Mouse (Mus musculus) hindbrain, embryonic 15.5 days (tissue): Measurements from ENCODE around the gene Frmpd4. TPM values are rescaled to one million over a fixed set of nuclear protein-coding genes. Genes with fewer than 3 reads are reported as not detected.
A peak's percentile ranks its signal among the peaks of the same experiment; 100 is the strongest.

Experiments
- ATAC-seq: fragments of 200-750 bp; cut with Nextera tagmentation; 2 replicates; pipeline ENCODE4 v1.8.0; 2017; ENCODE audit warnings: low read depth, moderate number of reproducible peaks, moderate TSS enrichment; ENCODE audit not compliant: low FRiP score
- H3K27ac ChIP-seq: fragments of 300-500 bp; sonication (generic); replicated peaks from 2 replicates; pipeline ENCODE4 v1.5.1; 2015; ENCODE audit warnings: mild to moderate bottlenecking, inconsistent platforms
- H3K27me3 ChIP-seq: fragments of 300-500 bp; sonication (generic); 2 replicates; pipeline ENCODE4 v1.6.1; 2015; ENCODE audit warnings: control low read depth, inconsistent platforms
- H3K36me3 ChIP-seq: fragments of 300-500 bp; sonication (generic); 2 replicates; pipeline ENCODE4 v1.6.1; 2015; ENCODE audit warnings: control low read depth, inconsistent platforms
- H3K4me1 ChIP-seq: fragments of 300-500 bp; sonication (generic); replicated peaks from 2 replicates; pipeline ENCODE4 v1.6.1; 2015; ENCODE audit warnings: control low read depth, inconsistent platforms
- H3K4me2 ChIP-seq: fragments of 300-500 bp; sonication (generic); 2 replicates; pipeline ENCODE4 v1.6.1; 2015; ENCODE audit warnings: moderate library complexity, mild to moderate bottlenecking, inconsistent platforms
- H3K4me3 ChIP-seq: fragments of 300-500 bp; sonication (generic); 2 replicates; pipeline ENCODE4 v1.5.1; 2015; ENCODE audit warnings: mild to moderate bottlenecking, inconsistent platforms
- H3K9ac ChIP-seq: fragments of 300-500 bp; sonication (generic); 2 replicates; pipeline ENCODE4 v1.6.1; 2015; ENCODE audit warnings: inconsistent platforms
- H3K9me3 ChIP-seq: fragments of 300-500 bp; sonication (generic); 2 replicates; pipeline ENCODE4 v1.6.1; 2016; ENCODE audit warnings: control low read depth, inconsistent platforms
- WGBS: fragments of 180-500 bp; shearing (Covaris S2); methylation state at CpG from one replicate; pipeline ENCODE4 v1.1.7; 2015; 5-methylcytosine and 5-hydroxymethylcytosine counted together
- polyA plus RNA-seq: library from polyadenylated mRNA; unstranded; fragments of >200 nt; fragmentation: Nextera tagmentation; extraction: Ambion mirVana; gene quantifications from 2 replicates; pipeline ENCODE4 v1.2.1, GENCODE M21; 2015

Gene Frmpd4
- polyA plus RNA-seq, 1 experiment from 2014 or later, result 1.5 TPM

- Histone ChIP-seq H3K27ac (no peak overlapping the region), H3K27me3 (peaks cover 2% of the 10 kb centered on the region; the same call in 1 of the 2 replicates), H3K36me3 (no peaks in the 10 kb centered on the region), H3K4me1 (no peaks in the 10 kb centered on the region), H3K4me2 (no peak overlapping the region), H3K9ac (no peak overlapping the region), H3K4me3 (no peak overlapping the region), H3K9me3 (no peaks in the 10 kb centered on the region)
- no peak for ATAC-seq
- WGBS, result 81% methylated on average over 3 of the region's 3 CpGs
These were observed 1053.9 kb downstream of the Frmpd4 start for GRCm38 (mm10) chrX:167523151-167523550.

- H3K9me3 ChIP-seq, result no peaks in the 10 kb centered on the region
- no peak overlapping the region for H3K4me3 ChIP-seq
- H3K27me3 ChIP-seq, result peaks cover 2% of the 10 kb centered on the region; the same call in 1 of the 2 replicates
- no peaks in the 10 kb centered on the region for H3K4me1 ChIP-seq
- no peak overlapping the region for H3K4me2 ChIP-seq
- H3K36me3 ChIP-seq, result no peaks in the 10 kb centered on the region
- H3K27ac ChIP-seq, result no peak overlapping the region
- H3K9ac ChIP-seq, result no peak overlapping the region
- whole genome bisulfite sequencing, result 71% methylated on average over 4 of the region's 4 CpGs
- ATAC-seq, result no peak
These were observed 1054.5 kb downstream of the Frmpd4 start for GRCm38 (mm10) chrX:167522528-167522927.

GRCm38 (mm10) chrX:167518440-167518839 lies 1058.6 kb downstream of the Frmpd4 start:
- H3K27me3 ChIP-seq, result 0 out of 2 replicates have a peak, but pooled peaks cover 2% of the 10 kb centered on the region
- no peaks in the 10 kb centered on the region for H3K36me3 ChIP-seq
- WGBS, result 74% methylated on average over 2 of the region's 2 CpGs
- ATAC-seq, result no peak
- no peak overlapping the region for H3K9ac ChIP-seq
- H3K4me3 ChIP-seq, result no peak overlapping the region
- no peak overlapping the region for H3K27ac ChIP-seq
- H3K9me3 ChIP-seq, result no peaks in the 10 kb centered on the region
- H3K4me1 ChIP-seq, result no peaks in the 10 kb centered on the region
- no peak overlapping the region for H3K4me2 ChIP-seq

- Histone ChIP-seq H3K9ac (no peak overlapping the region), H3K27ac (no peak overlapping the region), H3K4me1 (no peaks in the 10 kb centered on the region), H3K4me3 (no peak overlapping the region), H3K4me2 (no peak overlapping the region), H3K36me3 (no peaks in the 10 kb centered on the region), H3K9me3 (no peaks in the 10 kb centered on the region), H3K27me3 (peaks cover 10% of the 10 kb centered on the region)
- ATAC-seq, result peak; percentile 73; the same call in 1 of the 2 replicates
- 34% methylated on average over 11 of the region's 11 CpGs for whole genome bisulfite sequencing
These were observed 1079.3 kb downstream of the Frmpd4 start for GRCm38 (mm10) chrX:167497780-167498179.

- Histone ChIP-seq H3K27ac (no peak overlapping the region), H3K4me2 (no peak overlapping the region), H3K4me3 (no peak overlapping the region), H3K9ac (no peak overlapping the region), H3K36me3 (no peaks in the 10 kb centered on the region), H3K27me3 (peaks cover 20% of the 10 kb centered on the region), H3K9me3 (no peaks in the 10 kb centered on the region), H3K4me1 (no peaks in the 10 kb centered on the region)
- WGBS, result 97% methylated on average over 1 of the region's 1 CpGs
- ATAC-seq, result no peak
These were observed 1084.8 kb downstream of the Frmpd4 start for GRCm38 (mm10) chrX:167492265-167492664.

GRCm38 (mm10) chrX:167491589-167492207 lies 1085.3 kb downstream of the Frmpd4 start:
- Histone ChIP-seq H3K4me2 (no peak overlapping the region), H3K27ac (no peak overlapping the region), H3K9ac (no peak overlapping the region), H3K4me3 (no peak overlapping the region), H3K4me1 (no peaks in the 10 kb centered on the region), H3K36me3 (no peaks in the 10 kb centered on the region), H3K27me3 (peaks cover 20% of the 10 kb centered on the region), H3K9me3 (no peaks in the 10 kb centered on the region)
- no peak for ATAC-seq
- 53% methylated on average over 1 of the region's 1 CpGs for WGBS

- no peak overlapping the region for H3K27ac ChIP-seq
- no peaks in the 10 kb centered on the region for H3K9me3 ChIP-seq
- H3K4me1 ChIP-seq, result no peaks in the 10 kb centered on the region
- no peak overlapping the region for H3K9ac ChIP-seq
- no peak for ATAC-seq
- 79% methylated on average over 4 of the region's 4 CpGs for WGBS
- H3K4me2 ChIP-seq, result no peak overlapping the region
- H3K4me3 ChIP-seq, result no peak overlapping the region
- 0 out of 2 replicates have a peak, but pooled peaks cover 11% of the 10 kb centered on the region for H3K27me3 ChIP-seq
- no peaks in the 10 kb centered on the region for H3K36me3 ChIP-seq
These were observed 1093.4 kb downstream of the Frmpd4 start for GRCm38 (mm10) chrX:167483409-167484177.

GRCm38 (mm10) chrX:167477636-167478035 lies 1099.4 kb downstream of the Frmpd4 start:
- Histone ChIP-seq H3K36me3 (no peaks in the 10 kb centered on the region), H3K4me3 (no peak overlapping the region), H3K27ac (no peak overlapping the region), H3K4me2 (no peak overlapping the region), H3K4me1 (no peaks in the 10 kb centered on the region), H3K9me3 (no peaks in the 10 kb centered on the region), H3K9ac (no peak overlapping the region), H3K27me3 (0 out of 2 replicates have a peak, but pooled peaks cover 7% of the 10 kb centered on the region)
- WGBS, result 88% methylated on average over 6 of the region's 6 CpGs
- ATAC-seq, result no peak

GRCm38 (mm10) chrX:167434883-167435282 lies 1142.1 kb downstream of the Frmpd4 start:
- Histone ChIP-seq H3K27ac (no peak overlapping the region), H3K4me1 (no peaks in the 10 kb centered on the region), H3K9ac (no peak overlapping the region), H3K27me3 (no peaks in the 10 kb centered on the region), H3K4me3 (no peak overlapping the region), H3K9me3 (no peaks in the 10 kb centered on the region), H3K36me3 (no peaks in the 10 kb centered on the region), H3K4me2 (no peak overlapping the region)
- no peak for ATAC-seq

GRCm38 (mm10) chrX:167433950-167434349 lies 1143.1 kb downstream of the Frmpd4 start:
- Histone ChIP-seq H3K27me3 (no peaks in the 10 kb centered on the region), H3K27ac (no peak overlapping the region), H3K4me3 (no peak overlapping the region), H3K9ac (no peak overlapping the region), H3K4me2 (no peak overlapping the region), H3K4me1 (no peaks in the 10 kb centered on the region), H3K9me3 (no peaks in the 10 kb centered on the region), H3K36me3 (no peaks in the 10 kb centered on the region)
- 52% methylated on average over 2 of the region's 2 CpGs for WGBS
- ATAC-seq, result no peak
